Mouse (Mus musculus) kidney, postnatal 4 days (tissue): Measurements from ENCODE around the gene Olfr1272.
"Not testable (repeated sequence)": the region's sequence is repeated elsewhere in the genome, so short reads cannot be mapped to it uniquely, and the experiment has no call there.

ENCODE experiments used
- DNase-seq, 2 experiments: peaks; one replicate each; pipeline ENCODE4 v3.0.0; 2021; ENCODE audit warnings: mixed read lengths in 2 of 2

The Olfr1272 gene

DNA sequence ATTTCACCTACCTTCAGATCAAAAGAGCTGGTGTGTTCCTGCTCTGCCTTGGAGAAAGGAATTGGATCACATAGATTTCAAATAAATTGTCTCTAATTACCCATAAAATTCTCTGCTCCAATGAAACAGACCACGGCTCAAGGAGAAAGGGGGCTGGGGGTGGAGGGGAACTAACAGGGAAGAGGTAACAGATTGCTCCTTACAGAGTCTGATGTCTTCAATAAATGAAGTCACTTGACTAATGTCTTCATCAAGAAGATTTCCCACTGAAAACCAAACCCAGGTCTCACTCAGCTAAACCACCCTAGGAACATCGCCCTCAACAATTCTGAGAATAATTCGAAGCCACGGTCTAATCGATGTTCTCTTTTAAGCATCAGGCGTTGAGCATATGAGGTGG, at the start of gene Olfr1272:
Gene Olfr1272 (minus strand): TSS at position 101 of the 400 bp plus-strand sequence.
- no peak for DNase-seq

DNA sequence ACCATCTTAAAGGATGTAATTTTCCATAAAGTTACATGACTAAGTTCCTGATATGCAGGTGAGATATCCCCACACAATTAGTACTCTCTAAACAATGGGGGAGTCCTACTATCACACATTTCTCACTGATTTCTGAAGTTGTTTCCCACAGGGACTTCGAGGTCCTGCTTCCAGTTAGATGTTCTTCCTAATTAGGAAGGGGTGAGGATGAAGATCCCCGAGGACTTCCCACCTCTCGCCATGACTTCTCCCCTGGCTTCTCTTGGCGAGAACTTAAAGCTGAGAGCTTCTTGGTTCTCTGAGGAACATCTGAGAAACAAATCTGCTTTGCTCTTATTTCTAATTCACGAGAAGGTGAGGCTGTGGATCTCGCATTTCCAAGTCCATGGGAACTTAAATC, 29.3 kb upstream of the Olfr1272 start, which contains the start of gene Gm13769:
Gene Gm13769 (plus strand): TSS at position 301 of the 400 bp plus-strand sequence.
- DNase-seq = not testable (repeated sequence)

DNA sequence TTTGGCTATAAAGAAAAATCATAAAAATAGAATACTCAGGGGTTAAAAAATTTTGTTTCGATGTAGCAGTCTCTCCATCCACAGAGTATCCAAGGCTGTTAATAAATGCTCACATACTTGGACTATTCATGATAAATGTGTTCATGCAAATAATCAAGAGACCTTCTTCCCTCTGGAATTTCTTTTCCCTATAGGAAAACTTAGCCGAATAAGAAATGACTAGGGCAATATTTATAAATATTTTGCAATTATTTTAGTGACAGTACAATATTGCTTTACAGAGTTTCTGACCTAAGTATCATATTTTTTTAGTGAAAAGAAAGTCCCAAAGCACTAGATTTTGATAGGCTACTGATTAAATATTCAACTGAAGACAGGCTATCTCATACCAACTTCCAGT, 21.7 kb downstream of the Olfr1272 start, which contains the start of gene Olfr1271:
Gene Olfr1271 (minus strand): TSS at position 101 of the 400 bp plus-strand sequence.
- no peak for DNase-seq

- no peak for DNase-seq
Observed at GRCm38 (mm10) chr2:90257492-90257891, 35.1 kb downstream of the Olfr1272 start, which contains the start of gene Olfr142. Gene Olfr142 (minus strand): TSS chr2:90257592.
